Mouse (Mus musculus) limb, embryonic 13.5 days (tissue): ENCODE results near the gene Six1. TPM values are rescaled to one million over a fixed set of nuclear protein-coding genes. Genes with fewer than 3 reads are reported as not detected.

ENCODE experiments used
- ATAC-seq: fragments of 200-750 bp; cut with Nextera tagmentation; 2 replicates; pipeline ENCODE4 v1.8.0; 2017; ENCODE audit warnings: low read depth, moderate number of reproducible peaks, moderate TSS enrichment; ENCODE audit not compliant: low FRiP score
- H3K27ac ChIP-seq: fragments of 300-500 bp; sonication (generic); 2 replicates; pipeline ENCODE4 v1.5.1; 2015; ENCODE audit warnings: inconsistent platforms, mild to moderate bottlenecking, moderate library complexity
- H3K27me3 ChIP-seq: fragments of 300-500 bp; sonication (generic); 2 replicates; pipeline ENCODE4 v1.6.1; 2015; ENCODE audit warnings: mild to moderate bottlenecking, inconsistent platforms
- H3K36me3 ChIP-seq: fragments of 300-500 bp; sonication (generic); 2 replicates; pipeline ENCODE4 v1.6.1; 2015; ENCODE audit warnings: inconsistent platforms, mild to moderate bottlenecking, moderate library complexity
- H3K4me1 ChIP-seq: fragments of 300-500 bp; sonication (generic); 2 replicates; pipeline ENCODE4 v1.6.1; 2015; ENCODE audit warnings: inconsistent platforms
- H3K4me2 ChIP-seq: fragments of 300-500 bp; sonication (generic); replicated peaks from 2 replicates; pipeline ENCODE4 v1.6.1; 2015; ENCODE audit warnings: inconsistent platforms, mild to moderate bottlenecking, moderate library complexity
- H3K4me3 ChIP-seq: fragments of 300-500 bp; sonication (generic); 2 replicates; pipeline ENCODE4 v1.5.1; 2015; ENCODE audit warnings: moderate library complexity, mild to moderate bottlenecking, inconsistent platforms
- H3K9ac ChIP-seq: fragments of 300-500 bp; sonication (generic); 2 replicates; pipeline ENCODE4 v1.6.1; 2015; ENCODE audit warnings: mild to moderate bottlenecking, inconsistent platforms
- H3K9me3 ChIP-seq: fragments of 300-500 bp; sonication (generic); 2 replicates; pipeline ENCODE4 v1.6.1; 2016; ENCODE audit warnings: inconsistent platforms
- WGBS: fragments of 180-500 bp; shearing (Covaris S2); methylation state at CpG from one replicate; pipeline ENCODE4 v1.1.7; 2015; 5-methylcytosine and 5-hydroxymethylcytosine counted together
- polyA plus RNA-seq: library from polyadenylated mRNA; unstranded; fragments of >200 nt; fragmentation: Nextera tagmentation; extraction: Ambion mirVana; gene quantifications from 2 replicates; pipeline ENCODE4 v1.2.1, GENCODE M21; 2015

Six1 gene
- polyA plus RNA-seq, 1 experiment from 2014 or later = 50.0 TPM

DNA sequence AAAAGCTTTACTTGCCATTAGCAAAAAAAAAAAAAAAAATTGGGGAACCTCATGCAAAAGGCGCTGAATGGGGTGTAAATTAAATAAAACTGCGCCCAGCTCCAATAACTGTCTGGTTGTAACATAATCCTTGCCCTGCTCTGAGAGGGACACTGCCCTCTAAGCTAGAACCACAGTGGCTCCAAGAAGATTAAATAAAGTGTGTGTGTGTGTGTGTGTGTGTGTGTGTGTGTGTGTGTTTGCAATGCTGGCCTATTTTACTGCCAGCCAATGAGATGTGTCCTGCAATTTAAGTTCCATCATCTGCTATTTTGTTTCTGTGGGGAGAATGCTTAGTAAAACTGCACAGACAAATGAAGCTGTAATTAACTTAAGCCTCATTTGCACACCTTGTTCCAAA is 6.1 kb downstream of the Six1 start:
- ATAC-seq = no peak
- peak overlapping the region; percentile 77; the same call in 1 of the 2 replicates for H3K4me2 ChIP-seq
- 15% methylated on average over 2 of the region's 2 CpGs for WGBS
- H3K36me3 ChIP-seq = no peaks in the 10 kb centered on the region
- peaks cover 82% of the 10 kb centered on the region for H3K27me3 ChIP-seq
- H3K27ac ChIP-seq = no peak overlapping the region
- no peaks in the 10 kb centered on the region for H3K9me3 ChIP-seq
- H3K4me1 ChIP-seq = peaks cover 54% of the 10 kb centered on the region
- no peak overlapping the region for H3K9ac ChIP-seq
- no peak overlapping the region for H3K4me3 ChIP-seq

- WGBS = under 1% methylated on average over 37 of the region's 38 CpGs
- H3K27me3 ChIP-seq = peaks cover 77% of the 10 kb centered on the region
- ATAC-seq = peak; percentile 88
These were observed 7.0 kb downstream of the Six1 start for GRCm38 (mm10) chr12:73046607-73047180.

GRCm38 (mm10) chr12:73045724-73046606 is 7.7 kb downstream of the Six1 start:
- peak overlapping the region; percentile 77 for H3K4me3 ChIP-seq
- H3K9me3 ChIP-seq = no peaks in the 10 kb centered on the region
- H3K27me3 ChIP-seq = peaks cover 73% of the 10 kb centered on the region
- peaks cover 44% of the 10 kb centered on the region for H3K4me1 ChIP-seq
- peak overlapping the region; percentile 77 for H3K4me2 ChIP-seq
- under 1% methylated on average over 79 of the region's 85 CpGs for WGBS
- H3K27ac ChIP-seq = peak overlapping the region; percentile 88
- H3K9ac ChIP-seq = peak overlapping the region; percentile 96
- H3K36me3 ChIP-seq = no peaks in the 10 kb centered on the region
- no peak for ATAC-seq

More at GRCm38 (mm10) chr12:73046607-73047180, 7.0 kb downstream of the Six1 start:
- H3K4me3 ChIP-seq = peak overlapping the region; percentile 77
- peak overlapping the region; percentile 77 for H3K4me2 ChIP-seq
- H3K36me3 ChIP-seq = no peaks in the 10 kb centered on the region
- H3K27ac ChIP-seq = peak overlapping the region; percentile 88
- no peaks in the 10 kb centered on the region for H3K9me3 ChIP-seq
- peak overlapping the region; percentile 96 for H3K9ac ChIP-seq
- H3K4me1 ChIP-seq = peaks cover 45% of the 10 kb centered on the region

- H3K4me3 ChIP-seq = peak overlapping the region; percentile 77
- H3K27me3 ChIP-seq = peaks cover 68% of the 10 kb centered on the region
- H3K4me2 ChIP-seq = peak overlapping the region; percentile 77
- under 1% methylated on average over 46 of the region's 46 CpGs for WGBS
- ATAC-seq = no peak
- H3K27ac ChIP-seq = peak overlapping the region; percentile 88
- H3K4me1 ChIP-seq = peaks cover 38% of the 10 kb centered on the region
- H3K36me3 ChIP-seq = no peaks in the 10 kb centered on the region
- H3K9ac ChIP-seq = peak overlapping the region; percentile 96
- no peaks in the 10 kb centered on the region for H3K9me3 ChIP-seq
These were observed 8.5 kb downstream of the Six1 start for GRCm38 (mm10) chr12:73045046-73045723.

GRCm38 (mm10) chr12:73044221-73045045 is 9.3 kb downstream of the Six1 start:
- Histone ChIP-seq H3K4me3 (peak overlapping the region; percentile 77), H3K27me3 (peaks cover 68% of the 10 kb centered on the region), H3K9me3 (no peaks in the 10 kb centered on the region), H3K4me2 (peak overlapping the region; percentile 77), H3K9ac (peak overlapping the region; percentile 96), H3K4me1 (peaks cover 38% of the 10 kb centered on the region), H3K27ac (peak overlapping the region; percentile 88), H3K36me3 (0 out of 2 replicates have a peak, but pooled peaks cover 2% of the 10 kb centered on the region)
- ATAC-seq = no peak
- WGBS = under 1% methylated on average over 49 of the region's 53 CpGs

GRCm38 (mm10) chr12:73043396-73044167 is 10.1 kb downstream of the Six1 start:
- Histone ChIP-seq H3K4me3 (peak overlapping the region; percentile 77), H3K27me3 (peaks cover 67% of the 10 kb centered on the region), H3K9me3 (no peaks in the 10 kb centered on the region), H3K27ac (peak overlapping the region; percentile 88), H3K4me2 (peak overlapping the region; percentile 77), H3K4me1 (peaks cover 43% of the 10 kb centered on the region), H3K9ac (peak overlapping the region; percentile 96), H3K36me3 (0 out of 2 replicates have a peak, but pooled peaks cover 4% of the 10 kb centered on the region)
- WGBS = 15% methylated on average over 14 of the region's 14 CpGs
- ATAC-seq = no peak

DNA sequence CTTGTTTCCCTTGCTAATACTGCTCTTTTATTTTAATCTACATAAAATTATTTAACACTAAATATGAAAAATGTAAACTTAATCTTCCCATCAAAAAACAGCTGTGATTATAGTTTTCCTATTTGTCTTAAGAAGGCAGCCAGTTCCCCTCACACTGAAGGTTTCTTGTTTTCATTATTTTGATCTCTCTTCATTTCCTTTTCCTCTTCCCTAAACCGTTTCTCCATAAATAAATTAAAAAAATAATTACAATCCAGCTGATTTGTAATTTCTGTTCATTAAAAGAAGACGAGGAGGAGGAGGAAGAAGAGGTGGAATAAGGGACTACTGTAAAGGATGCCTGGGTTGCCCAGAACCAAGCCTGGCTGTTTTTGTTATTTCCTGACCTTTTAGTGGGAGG is 10.8 kb downstream of the Six1 start:
- H3K27me3 ChIP-seq = peaks cover 67% of the 10 kb centered on the region
- H3K27ac ChIP-seq = peak overlapping the region; percentile 88
- H3K9ac ChIP-seq = peak overlapping the region; percentile 96
- WGBS = 16% methylated on average over 2 of the region's 2 CpGs
- H3K4me2 ChIP-seq = peak overlapping the region; percentile 77
- no peaks in the 10 kb centered on the region for H3K9me3 ChIP-seq
- H3K4me1 ChIP-seq = peaks cover 42% of the 10 kb centered on the region
- peak overlapping the region; percentile 77 for H3K4me3 ChIP-seq
- no peak for ATAC-seq
- H3K36me3 ChIP-seq = 0 out of 2 replicates have a peak, but pooled peaks cover 4% of the 10 kb centered on the region

GRCm38 (mm10) chr12:73042406-73042805 is 11.3 kb downstream of the Six1 start:
- Histone ChIP-seq H3K27me3 (peaks cover 67% of the 10 kb centered on the region), H3K4me1 (peaks cover 42% of the 10 kb centered on the region), H3K36me3 (0 out of 2 replicates have a peak, but pooled peaks cover 4% of the 10 kb centered on the region), H3K9me3 (no peaks in the 10 kb centered on the region), H3K4me2 (peak overlapping the region; percentile 60), H3K4me3 (peak overlapping the region; percentile 77), H3K9ac (peak overlapping the region; percentile 62), H3K27ac (no peak overlapping the region)
- ATAC-seq = no peak
- WGBS = 15% methylated on average over 5 of the region's 5 CpGs

GRCm38 (mm10) chr12:73041256-73041630 is 12.4 kb downstream of the Six1 start:
- WGBS = 1% methylated on average over 10 of the region's 10 CpGs
- Histone ChIP-seq H3K4me2 (peak overlapping the region; percentile 62), H3K27me3 (peaks cover 62% of the 10 kb centered on the region)

GRCm38 (mm10) chr12:73040563-73041255 is 13.0 kb downstream of the Six1 start:
- no peak for ATAC-seq
- H3K9me3 ChIP-seq = no peaks in the 10 kb centered on the region
- peak overlapping the region; percentile 45; the same call in 1 of the 2 replicates for H3K27ac ChIP-seq
- WGBS = 2% methylated on average over 27 of the region's 27 CpGs
- H3K4me2 ChIP-seq = peak overlapping the region; percentile 62
- H3K36me3 ChIP-seq = 0 out of 2 replicates have a peak, but pooled peaks cover 4% of the 10 kb centered on the region
- peaks cover 62% of the 10 kb centered on the region for H3K27me3 ChIP-seq
- peak overlapping the region; percentile 77 for H3K4me3 ChIP-seq
- peak overlapping the region; percentile 70 for H3K9ac ChIP-seq
- peaks cover 39% of the 10 kb centered on the region for H3K4me1 ChIP-seq

More at GRCm38 (mm10) chr12:73041256-73041630, 12.4 kb downstream of the Six1 start:
- Histone ChIP-seq H3K36me3 (0 out of 2 replicates have a peak, but pooled peaks cover 4% of the 10 kb centered on the region), H3K9ac (peak overlapping the region; percentile 70), H3K27ac (peak overlapping the region; percentile 45; the same call in 1 of the 2 replicates), H3K9me3 (no peaks in the 10 kb centered on the region), H3K4me1 (peaks cover 38% of the 10 kb centered on the region), H3K4me3 (peak overlapping the region; percentile 77)
- ATAC-seq = no peak
